Mouse (Mus musculus) MEL (cell line): ENCODE results near the gene Kcnb1. TPM values are rescaled to one million over a fixed set of nuclear protein-coding genes. Genes with fewer than 3 reads are reported as not detected.

ENCODE experiments used
- DNase-seq: peaks from one replicate; pipeline ENCODE4 v3.0.0; 2011; ENCODE audit warnings: low read depth, low spot score
- H3K27ac ChIP-seq: 2 replicates; pipeline ENCODE4 v1.5.1; 2012; ENCODE audit warnings: low read depth, mild to moderate bottlenecking, control low read depth, low read length, moderate library complexity; ENCODE audit not compliant: control insufficient read depth
- H3K27me3 ChIP-seq, 2 experiments: fragments of 150-350 bp in 1 of 2; sonication (generic) in 1 of 2; 2 replicates each; pipeline ENCODE4 v1.6.1; 2012; ENCODE audit warnings: low read length in 2 of 2, mild to moderate bottlenecking in 2 of 2, improper control_type of control experiment in 1 of 2, moderate library complexity in 1 of 2; ENCODE audit not compliant: insufficient read depth in 2 of 2, control insufficient read depth in 1 of 2
- H3K36me3 ChIP-seq, 2 experiments: 2 replicates each; pipeline ENCODE4 v1.6.1; 2012 to 2014; ENCODE audit warnings: low read length in 2 of 2, improper control_type of control experiment in 1 of 2, inconsistent platforms in 1 of 2, mild to moderate bottlenecking in 1 of 2; ENCODE audit not compliant: insufficient read depth in 2 of 2, control insufficient read depth in 1 of 2
- H3K4me1 ChIP-seq, 2 experiments: fragments of 150-350 bp in 1 of 2; sonication (generic) in 1 of 2; 2 replicates each; pipeline ENCODE4 v1.6.1; 2012; ENCODE audit warnings: low read length in 2 of 2, improper control_type of control experiment in 1 of 2, mild to moderate bottlenecking in 1 of 2; ENCODE audit not compliant: insufficient read depth in 2 of 2, control insufficient read depth in 1 of 2
- H3K4me3 ChIP-seq, 2 experiments: fragments of 150-350 bp in 1 of 2; sonication (generic) in 1 of 2; 2 replicates each; pipeline ENCODE4 v1.5.1; 2012; ENCODE audit warnings: low read depth in 2 of 2, low read length in 2 of 2, mild to moderate bottlenecking in 2 of 2, moderate library complexity in 2 of 2, control low read depth in 1 of 2, improper control_type of control experiment in 1 of 2; ENCODE audit not compliant: control insufficient read depth in 1 of 2, insufficient read depth in 1 of 2
- H3K79me2 ChIP-seq: 2 replicates; pipeline ENCODE4 v1.6.1; 2012; ENCODE audit warnings: mild to moderate bottlenecking, low read length, moderate library complexity; ENCODE audit not compliant: control insufficient read depth, poor library complexity, insufficient read depth
- H3K9ac ChIP-seq: 2 replicates; pipeline ENCODE4 v1.6.1; 2012; ENCODE audit warnings: low read depth, mild to moderate bottlenecking, control low read depth, low read length, moderate library complexity; ENCODE audit not compliant: control insufficient read depth, poor library complexity, severe bottlenecking
- H3K9me3 ChIP-seq: fragments of 150-350 bp; sonication (generic); replicated peaks from 2 replicates; pipeline ENCODE4 v1.6.1; 2012; ENCODE audit warnings: mild to moderate bottlenecking, low read length, improper control_type of control experiment, moderate library complexity; ENCODE audit not compliant: insufficient read depth
- CTCF ChIP-seq, 3 experiments: IDR thresholded peaks in 2 of 3; conservative IDR thresholded peaks in 1 of 3; 2 replicates each; pipeline ENCODE4 v1.5.1; 2011 to 2012; ENCODE audit warnings: low read length in 3 of 3, low read depth in 2 of 3, mild to moderate bottlenecking in 2 of 3, improper control_type of control experiment in 1 of 3, inconsistent platforms in 1 of 3, mixed read lengths in 1 of 3, moderate library complexity in 1 of 3; ENCODE audit not compliant: control insufficient read depth in 1 of 3, insufficient read depth in 1 of 3, poor library complexity in 1 of 3, severe bottlenecking in 1 of 3
- E2F4 ChIP-seq: IDR thresholded peaks from 2 replicates; pipeline ENCODE4 v1.6.1; 2011; ENCODE audit warnings: low read depth, low read length, improper control_type of control experiment, borderline replicate concordance
- GABPA ChIP-seq: IDR thresholded peaks from 2 replicates; pipeline ENCODE4 v1.6.1; 2012; ENCODE audit warnings: low read depth, mild to moderate bottlenecking, inconsistent platforms, low read length, improper control_type of control experiment, moderate library complexity
- KAT2A ChIP-seq: conservative IDR thresholded peaks from 2 replicates; pipeline ENCODE4 v1.6.1; 2012; ENCODE audit warnings: low read depth, low read length, improper control_type of control experiment, inconsistent platforms
- MEF2A ChIP-seq: IDR thresholded peaks from 2 replicates; pipeline ENCODE4 v1.6.1; 2014; ENCODE audit warnings: low read depth, mild to moderate bottlenecking, inconsistent platforms, low read length, improper control_type of control experiment; ENCODE audit not compliant: poor library complexity, insufficient replicate concordance, severe bottlenecking; ENCODE audit errors: extremely low read depth
- MXI1 ChIP-seq: IDR thresholded peaks from 2 replicates; pipeline ENCODE4 v1.6.1; 2011; ENCODE audit warnings: mild to moderate bottlenecking, low read depth, low read length, improper control_type of control experiment
- MYB ChIP-seq: IDR thresholded peaks from 2 replicates; pipeline ENCODE4 v1.6.1; 2011; ENCODE audit warnings: mild to moderate bottlenecking, low read depth, low read length, improper control_type of control experiment
- NELFE ChIP-seq: IDR thresholded peaks from 2 replicates; pipeline ENCODE4 v1.6.1; 2011; ENCODE audit warnings: low read depth, low read length, improper control_type of control experiment
- POLR2AphosphoS2 ChIP-seq: IDR thresholded peaks from 2 replicates; pipeline ENCODE4 v1.6.1; 2011; ENCODE audit warnings: low read length, improper control_type of control experiment
- RAD21 ChIP-seq: IDR thresholded peaks from 2 replicates; pipeline ENCODE4 v1.6.1; 2011; ENCODE audit warnings: mild to moderate bottlenecking, low read depth, low read length, improper control_type of control experiment
- SIN3A ChIP-seq: IDR thresholded peaks from 2 replicates; pipeline ENCODE4 v1.6.1; 2012; ENCODE audit warnings: low read length, improper control_type of control experiment, inconsistent platforms
- SMC3 ChIP-seq: IDR thresholded peaks from 2 replicates; pipeline ENCODE4 v1.6.1; 2011; ENCODE audit warnings: low read depth, low read length, improper control_type of control experiment
- USF2 ChIP-seq, 2 experiments: IDR thresholded peaks; 2 replicates each; pipeline ENCODE4 v1.6.1; 2011 to 2012; ENCODE audit warnings: improper control_type of control experiment in 2 of 2, low read length in 2 of 2, borderline replicate concordance in 1 of 2, inconsistent platforms in 1 of 2, low read depth in 1 of 2, mild to moderate bottlenecking in 1 of 2; ENCODE audit not compliant: insufficient read depth in 1 of 2
- ZMIZ1 ChIP-seq: IDR thresholded peaks from 2 replicates; pipeline ENCODE4 v1.6.1; 2012; ENCODE audit warnings: low read depth, mild to moderate bottlenecking, inconsistent platforms, low read length, improper control_type of control experiment, moderate library complexity
- polyA plus RNA-seq, 2 experiments: library from polyadenylated mRNA; stranded (reverse) in 1 of 2; unstranded in 1 of 2; fragments of >175 nt in 1 of 2; fragments of >200 nt in 1 of 2; gene quantifications; 2 replicates each; pipeline versions ENCODE4 v1.2.1 to v1.2.4; 2012; ENCODE audit warnings: low replicate concordance in 2 of 2, low read depth in 1 of 2; ENCODE audit not compliant: insufficient read length in 2 of 2, insufficient read depth in 1 of 2, missing spikeins in 1 of 2
- total RNA-seq: library from RNA; depleted of rRNA; stranded (reverse); fragments of 300-350 nt; gene quantifications from 2 replicates; pipeline ENCODE4 v1.2.3, GENCODE M21; 2012

Gene Kcnb1
- total and polyA plus RNA-seq, 3 experiments = 0.39 to 3.6 TPM; not detected in 1

- H3K9ac ChIP-seq = no peak overlapping the region
- H3K27me3 ChIP-seq = no peaks in the 10 kb centered on the region
- no peaks in the 10 kb centered on the region for H3K36me3 ChIP-seq
- no peak for DNase-seq
- no peak overlapping the region for H3K27ac ChIP-seq
- H3K79me2 ChIP-seq = no peaks in the 10 kb centered on the region
- H3K9me3 ChIP-seq = no peaks in the 10 kb centered on the region
- no peak overlapping the region for H3K4me3 ChIP-seq
- TF ChIP-seq RAD21 = no peak
- no peak for TF ChIP-seq POLR2AphosphoS2
- TF ChIP-seq SMC3 = no peak
- no peak for TF ChIP-seq CTCF (IDR thresholded peaks at IDR 0.05 in 2 of 3, conservative IDR thresholded peaks at IDR 0.05 in 1 of 3; ENCODE audit: control insufficient read depth in 1 of 3, insufficient read depth in 1 of 3, low read depth in 2 of 3, low read length in 3 of 3, poor library complexity in 1 of 3, severe bottlenecking in 1 of 3)
- no peak for TF ChIP-seq MEF2A
- TF ChIP-seq E2F4 = no peak
- TF ChIP-seq USF2 (IDR thresholded peaks at IDR 0.05; ENCODE audit: borderline replicate concordance in 1 of 2, insufficient read depth in 1 of 2, low read depth in 1 of 2, low read length in 2 of 2) = no peak
- H3K4me1 ChIP-seq = no peaks in the 10 kb centered on the region
Measured at GRCm38 (mm10) chr2:167212551-167212950, 22.6 kb upstream of the Kcnb1 start.

GRCm38 (mm10) chr2:167212089-167212488, 22.1 kb upstream of the Kcnb1 start:
- Histone ChIP-seq H3K27ac (no peak overlapping the region), H3K4me3 (no peak overlapping the region), H3K36me3 (no peaks in the 10 kb centered on the region), H3K9me3 (no peaks in the 10 kb centered on the region), H3K9ac (no peak overlapping the region), H3K4me1 (no peaks in the 10 kb centered on the region), H3K79me2 (no peaks in the 10 kb centered on the region), H3K27me3 (no peaks in the 10 kb centered on the region)
- DNase-seq = no peak
- TF ChIP-seq E2F4 (no peak), GABPA (no peak), NELFE (no peak), ZMIZ1 (no peak), MYB (no peak), SIN3A (no peak), MXI1 (no peak)

GRCm38 (mm10) chr2:167209900-167210299, 19.9 kb upstream of the Kcnb1 start:
- Histone ChIP-seq H3K9me3 (no peaks in the 10 kb centered on the region), H3K9ac (no peak overlapping the region), H3K4me3 (no peak overlapping the region), H3K27ac (no peak overlapping the region), H3K79me2 (no peaks in the 10 kb centered on the region), H3K4me1 (no peaks in the 10 kb centered on the region), H3K36me3 (no peaks in the 10 kb centered on the region), H3K27me3 (no peaks in the 10 kb centered on the region)
- TF ChIP-seq KAT2A = no peak
- no peak for DNase-seq
